Mouse (Mus musculus) heart, postnatal 25 days (tissue): ENCODE data around the gene Fryl. TPM values are rescaled to one million over a fixed set of nuclear protein-coding genes. Genes with fewer than 3 reads are reported as not detected.

ENCODE experiments used
- DNase-seq: peaks from one replicate; pipeline ENCODE4 v3.0.0; 2022; ENCODE audit warnings: low spot score
- intact Hi-C: fragments of 180-260 bp; cut with DNase I; formaldehyde crosslinking; loops from one replicate; pipeline ENCODE4 v1.15.1; 2025
- total RNA-seq, 2 experiments: library from RNA; stranded (reverse); gene quantifications; 2 replicates each; pipeline ENCODE4 v1.2.3; 2021

Fryl gene
- total RNA-seq, 2 experiments from 2014 or later, result 35.7 to 41.5 TPM

DNA sequence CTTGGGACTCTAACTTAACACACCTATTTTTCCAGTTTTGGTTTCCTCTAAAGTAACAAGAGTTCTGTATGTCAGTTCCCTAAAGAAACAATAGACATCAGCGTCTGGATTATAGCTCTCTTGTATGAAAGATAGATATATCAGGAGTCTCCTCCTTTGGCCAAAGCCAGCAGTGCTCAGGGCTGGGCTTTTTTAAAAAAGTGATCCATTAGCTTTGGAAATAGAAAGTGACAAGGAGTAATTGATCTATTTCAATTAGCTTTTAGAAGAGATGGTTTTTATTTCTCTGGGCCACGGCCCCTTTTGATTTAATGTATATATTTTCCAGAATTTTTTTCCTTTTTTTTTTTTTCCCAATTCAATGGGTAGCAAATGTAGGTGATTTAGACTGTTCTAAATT is 261.5 kb downstream of the Fryl start:
- intact Hi-C loops, result no loop called here
- DNase-seq, result no peak

DNA sequence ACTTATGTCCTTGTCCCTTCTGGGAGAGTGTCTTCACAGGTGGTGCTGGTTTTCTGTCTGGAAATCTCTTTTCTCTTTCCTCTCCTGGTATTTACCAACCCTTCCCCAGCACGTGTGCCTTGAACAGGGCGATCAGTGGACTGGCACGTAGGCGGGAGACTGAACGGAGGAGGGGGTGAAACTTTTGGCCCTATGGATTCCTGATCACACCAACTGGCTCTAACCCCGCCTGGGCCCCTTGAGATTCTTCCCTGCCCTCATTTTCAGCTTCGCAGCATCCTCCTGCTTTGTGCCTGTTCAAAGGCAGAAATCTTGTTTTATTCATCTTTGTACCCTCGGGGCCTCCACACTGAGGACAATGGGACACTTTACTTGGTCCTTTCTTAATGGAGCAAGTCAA is 262.0 kb downstream of the Fryl start:
- intact Hi-C loops, result no loop called here
- DNase-seq, result no peak

- intact Hi-C loops, result no loop called here
- DNase-seq, result no peak
Measured at GRCm38 (mm10) chr5:72992474-72992873, 263.9 kb downstream of the Fryl start.

DNA sequence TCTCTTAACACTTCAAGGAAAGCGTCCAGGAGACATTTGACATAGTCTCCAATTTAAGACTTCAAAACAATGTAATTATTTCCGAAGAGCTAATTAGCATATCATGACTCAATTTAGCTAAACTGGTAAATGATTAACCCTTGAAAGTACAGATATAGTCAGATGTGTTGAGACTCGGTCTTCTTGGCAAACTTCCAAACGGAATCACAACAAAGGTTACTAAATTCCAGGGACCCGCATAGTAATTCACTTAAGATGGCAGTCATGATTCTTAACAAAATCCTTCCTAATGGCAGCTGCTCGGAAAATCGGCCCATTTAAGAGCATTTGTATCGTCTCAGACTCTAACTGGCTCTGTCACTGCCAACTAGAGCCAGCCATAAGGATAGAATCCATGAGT is 266.7 kb downstream of the Fryl start:
- intact Hi-C loops, result no loop called here

DNA sequence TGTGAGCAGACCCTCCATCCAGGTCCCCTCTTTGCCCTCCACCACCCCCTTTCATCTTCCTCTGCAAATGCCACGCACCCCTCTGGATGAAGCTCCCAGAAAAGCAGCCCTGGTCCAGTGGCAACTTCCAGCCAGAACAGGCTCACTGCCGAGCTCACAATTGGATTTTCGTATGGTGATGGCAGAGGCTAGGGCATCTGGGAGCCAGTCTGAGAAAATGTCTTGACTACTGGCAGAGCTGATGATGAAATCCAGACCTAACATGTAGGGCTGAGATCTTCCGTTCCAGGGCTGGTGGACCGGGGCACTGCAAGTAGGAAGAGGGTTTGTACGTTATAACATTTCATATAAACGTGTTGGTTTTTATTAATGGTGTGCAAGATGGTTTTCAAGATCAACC is 268.6 kb downstream of the Fryl start:
- no peak for DNase-seq
- intact Hi-C loops, result no loop called here

More for the DNA sequence above, 266.7 kb downstream of the Fryl start:
- DNase-seq, result no peak

GRCm38 (mm10) chr5:72984091-72984490 is 272.3 kb downstream of the Fryl start:
- DNase-seq, result no peak
- intact Hi-C loops, result loop anchor here (1.0 to 2.0 kb wide), 2 partner anchors 87 to 399 kb away; no protein-coding TSS in a partner anchor

DNA sequence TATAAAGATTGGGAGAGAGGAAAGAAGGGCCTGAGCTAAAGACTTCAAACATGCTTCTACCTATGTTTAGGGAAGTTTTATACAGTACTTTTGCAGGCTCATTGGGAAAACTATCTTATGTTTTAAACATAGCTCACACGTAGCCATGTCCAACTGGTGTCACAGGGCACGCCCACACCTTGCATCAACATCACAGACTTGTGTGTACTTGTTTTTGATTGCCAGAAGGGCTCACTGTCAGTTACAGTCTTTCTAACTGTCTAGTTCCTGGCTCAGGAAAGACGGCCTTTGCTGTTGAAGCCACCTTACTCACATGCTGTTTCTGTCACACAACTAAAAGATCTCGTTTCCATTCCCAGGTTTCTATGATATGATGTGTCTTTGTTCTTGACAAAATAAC is 279.9 kb downstream of the Fryl start:
- no peak for DNase-seq
- intact Hi-C loops, result no loop called here

- intact Hi-C loops, result no loop called here
- DNase-seq, result no peak
Measured at GRCm38 (mm10) chr5:72975996-72976395, 280.4 kb downstream of the Fryl start.

DNA sequence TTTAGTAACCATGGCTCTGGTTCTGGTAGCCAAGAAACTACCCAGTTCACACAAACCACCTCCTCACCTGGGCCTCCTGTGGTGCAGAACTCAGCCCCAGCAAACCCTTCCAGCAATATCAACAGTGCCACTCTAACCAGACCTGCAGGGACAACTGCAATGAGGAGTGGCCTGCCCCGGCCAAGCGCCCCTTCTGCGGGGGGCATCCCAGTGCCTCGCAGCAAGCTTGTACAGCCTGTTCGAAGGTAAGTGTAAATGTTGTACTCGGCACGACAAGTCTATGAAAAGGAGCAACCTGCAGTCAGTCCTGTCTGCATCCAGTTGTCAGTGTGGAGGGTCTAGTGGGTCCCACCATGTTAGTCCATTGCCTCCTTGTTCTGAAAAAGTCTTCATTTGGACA is 281.8 kb downstream of the Fryl start, which contains the start of gene Gm10135:
Gene Gm10135, minus strand, starts transcription at position 101 of the 400 bp plus-strand sequence.
- intact Hi-C loops, result no loop called here
- DNase-seq, result no peak

GRCm38 (mm10) chr5:72972934-72973333 is 283.5 kb downstream of the Fryl start:
- intact Hi-C loops, result no loop called here
- DNase-seq, result no peak

- intact Hi-C loops, result no loop called here
- no peak for DNase-seq
Measured at GRCm38 (mm10) chr5:72972435-72972834, 284.0 kb downstream of the Fryl start.

Other genes starting within 250 kb of the Fryl start
- gene Slc10a4, start 249.7 kb downstream of the Fryl start, total RNA-seq, result not detected
- 100 to 1,000 TPM; 252 to 269 TPM for gene Ociad1, start 36.2 kb upstream of the Fryl start, total RNA-seq
- gene Ociad2, start 84.4 kb upstream of the Fryl start, total RNA-seq, result 1 to 10 TPM; 8.8 to 9.5 TPM
- gene Cwh43, start 149.5 kb upstream of the Fryl start, total RNA-seq, result not detected
- 10 to 100 TPM; 14.6 to 16.0 TPM for gene Dcun1d4, start 224.4 kb upstream of the Fryl start, total RNA-seq